ENCODE assay signal across 25 mouse cellular contexts in the genomic region with DNA sequence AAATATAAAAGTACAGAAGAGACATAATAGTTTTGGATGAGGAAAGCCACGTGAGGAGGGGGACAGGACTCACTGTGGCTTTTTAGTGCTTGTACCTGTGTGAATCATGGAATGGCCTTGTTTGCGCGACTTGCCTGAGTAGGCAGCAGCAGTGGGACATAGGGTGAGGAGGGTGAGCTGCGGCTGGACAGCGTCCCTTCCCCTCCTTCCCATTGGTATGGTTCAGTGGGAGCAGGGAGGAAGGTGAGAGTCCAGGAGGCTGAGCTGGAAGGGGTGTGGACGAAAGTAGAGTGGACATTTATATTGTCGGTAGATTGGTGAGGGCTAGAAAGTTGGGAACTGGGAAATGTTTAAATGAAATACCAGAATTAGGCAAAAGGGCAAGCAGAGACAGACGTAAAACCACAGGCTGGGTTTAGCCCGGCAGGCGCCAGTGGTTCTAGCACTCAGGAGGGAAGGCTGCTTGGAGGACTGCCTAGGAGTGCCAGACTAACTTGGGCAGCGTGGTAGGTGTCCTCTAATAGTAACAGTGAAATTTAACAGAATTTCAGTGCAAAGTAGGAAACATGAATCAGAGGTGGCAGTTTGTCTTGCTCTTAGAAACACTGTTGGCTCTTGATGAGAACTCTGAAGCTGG. TPM values are rescaled to one million over a fixed set of nuclear protein-coding genes. Genes with fewer than 3 reads are reported as not detected.
DNase-seq lines count a peak whose midpoint lies in the region; ATAC-seq and TF ChIP-seq lines count a peak whose summit lies in the region.
"Had no signal": no experiment of that assay in that cellular context is flagged by ENCODE, and none has a peak within 500 bp of the region (broad histone marks: within the 10 kb centered on the region; RNA-seq: fewer than 3 reads in every experiment).

No protein-coding gene starts in this region.

- H3K27me3 ChIP-seq in kidney, adult 2 months (replicated peaks; ENCODE audit: control insufficient read depth, insufficient read depth, low read length), result no peaks in the 10 kb centered on the region
- H3K27me3 ChIP-seq in kidney, embryonic 16.5 days (ENCODE audit: insufficient read depth, low read length), result no peaks in the 10 kb centered on the region
- H3K27me3 ChIP-seq: embryonic facial prominence, embryonic 13.5 days; forebrain, embryonic 12.5 days; hindbrain, embryonic 12.5 days; limb, embryonic 13.5 days; liver, embryonic 15.5 days; neural tube, embryonic 13.5 days had no signal

- H3K36me3 ChIP-seq in kidney, adult 2 months (ENCODE audit: control insufficient read depth, insufficient read depth, low read length), result no peaks in the 10 kb centered on the region; the same call in 1 of the 2 replicates
- peaks cover 15% of the 10 kb centered on the region; the same call in 1 of the 2 replicates for H3K36me3 ChIP-seq in kidney, embryonic 16.5 days (ENCODE audit: insufficient read depth, low read length)

- intact Hi-C loops in gastrocnemius, adult 2 months (cut with DNase I), result no loop called here

- ATAC-seq in kidney, embryonic 16.5 days (ENCODE audit: low FRiP score, low TSS enrichment), result no peak
- ATAC-seq: midbrain, embryonic 16.5 days had no signal

- no peaks in the 10 kb centered on the region for H3K9me3 ChIP-seq in kidney, embryonic 16.5 days (ENCODE audit: low read length)
- H3K9me3 ChIP-seq: embryonic facial prominence, embryonic 13.5 days; forebrain, embryonic 12.5 days; hindbrain, embryonic 12.5 days; limb, embryonic 13.5 days; liver, embryonic 15.5 days; midbrain, embryonic 10.5 days; neural tube, embryonic 13.5 days had no signal

- no peak overlapping the region for H3K4me3 ChIP-seq in gastrocnemius, adult 2 months
- no peak overlapping the region for H3K4me3 ChIP-seq in kidney, adult 2 months (ENCODE audit: insufficient read depth, low read depth, low read length)
- H3K4me3 ChIP-seq in kidney, embryonic 16.5 days (ENCODE audit: low read length), result no peak overlapping the region
- H3K4me3 ChIP-seq: embryonic facial prominence, embryonic 13.5 days; erythroblast, embryonic 14.5 days; forebrain, embryonic 12.5 days; hindbrain, embryonic 12.5 days; limb, embryonic 13.5 days; liver, embryonic 15.5 days; midbrain, embryonic 10.5 days; myocyte; neural tube, embryonic 13.5 days had no signal

- no peak for DNase-seq in gastrocnemius, adult 2 months
- no peak for DNase-seq in gastrocnemius, postnatal 25 days
- peak; percentile 10 for DNase-seq in kidney, adult 2 months
- DNase-seq in right cerebral cortex, postnatal 25 days, result peak; percentile 14
- no peak for DNase-seq in right cerebral cortex, postnatal 10 days (ENCODE audit: low spot score in 2 of 2)
- no peak for DNase-seq in layer of hippocampus, adult 9-11 months
- DNase-seq: cerebellum, adult 2 months; cerebellum, postnatal 36 days; embryo, embryonic 11 days; kidney, adult 18-20 months; lung, postnatal 4 days; retina, postnatal 1 day; right cerebral cortex, postnatal 4 days; thymus, postnatal 25 days had no signal

- H3K4me1 ChIP-seq in kidney, adult 2 months (ENCODE audit: control insufficient read depth, insufficient read depth, low read length), result peaks cover 13% of the 10 kb centered on the region; the same call in 1 of the 2 replicates
- no peaks in the 10 kb centered on the region for H3K4me1 ChIP-seq in kidney, embryonic 16.5 days (ENCODE audit: insufficient read depth, low read length)
- H3K4me1 ChIP-seq: embryonic facial prominence, embryonic 13.5 days; forebrain, embryonic 12.5 days; hindbrain, embryonic 12.5 days; limb, embryonic 13.5 days; midbrain, embryonic 10.5 days; neural tube, embryonic 13.5 days had no signal

- TF ChIP-seq CTCF in gastrocnemius, adult 2 months (IDR thresholded peaks at IDR 0.05), result no peak
- no peak for TF ChIP-seq CTCF in kidney, adult 2 months (conservative IDR thresholded peaks at IDR 0.05; ENCODE audit: insufficient read depth, insufficient read length, low read depth, low read length)

- H3K27ac ChIP-seq in gastrocnemius, adult 2 months, result 0 out of 2 replicates have a peak overlapping the region, but pooled peaks have one; percentile 1
- no peak overlapping the region for H3K27ac ChIP-seq in kidney, adult 2 months (ENCODE audit: insufficient read depth, low read depth, low read length)
- no peak overlapping the region for H3K27ac ChIP-seq in kidney, embryonic 16.5 days (ENCODE audit: low read length)
- H3K27ac ChIP-seq: embryonic facial prominence, embryonic 13.5 days; forebrain, embryonic 12.5 days; hindbrain, embryonic 12.5 days; limb, embryonic 13.5 days; liver, embryonic 15.5 days; midbrain, embryonic 10.5 days; neural tube, embryonic 13.5 days had no signal

- 44% methylated on average over 11 of the region's 11 CpGs for WGBS in kidney, adult 2 months
- WGBS in kidney, embryonic 16.5 days, result 80% methylated on average over 11 of the region's 11 CpGs

- H3K4me2 ChIP-seq in kidney, embryonic 16.5 days (replicated peaks; ENCODE audit: low read depth, low read length), result no peak overlapping the region
- H3K4me2 ChIP-seq: embryonic facial prominence, embryonic 13.5 days; forebrain, embryonic 12.5 days; hindbrain, embryonic 12.5 days; limb, embryonic 13.5 days; liver, embryonic 15.5 days; neural tube, embryonic 13.5 days had no signal

- TF ChIP-seq POLR2A in kidney, adult 2 months (IDR thresholded peaks at IDR 0.05; ENCODE audit: low read depth, low read length), result no peak

- no peak overlapping the region for H3K9ac ChIP-seq in kidney, embryonic 16.5 days (replicated peaks; ENCODE audit: low read length)
- H3K9ac ChIP-seq: embryonic facial prominence, embryonic 13.5 days; forebrain, embryonic 12.5 days; hindbrain, embryonic 12.5 days; limb, embryonic 13.5 days; liver, embryonic 15.5 days; neural tube, embryonic 13.5 days had no signal

RNA-seq across cellular contexts. Expression of gene Rhot1, which starts 10.0 kb away (rescaled TPM):
- 10 to 100 TPM; 43.6 to 45.3 TPM for total RNA-seq in gastrocnemius, adult 2 months (2021)
- 10 to 100 TPM; 37.8 to 40.5 TPM for total RNA-seq in gastrocnemius, postnatal 25 days (2021)
- polyA plus RNA-seq in kidney, adult 2 months (2012; rRNA removed), result 13.7 and 18.3 TPM in 2 replicates
- polyA plus RNA-seq in kidney, embryonic 16.5 days (2015; fragmentation: Nextera tagmentation; extraction: Ambion mirVana), result 57.6 and 60.4 TPM in 2 replicates

RNA-seq across cellular contexts. Expression of gene Rnf135, which starts 35.1 kb away (rescaled TPM):
- total RNA-seq in gastrocnemius, adult 2 months (2021), result 1 to 10 TPM; 2.2 to 2.4 TPM
- 1 to 10 TPM; 1.7 to 3.5 TPM for total RNA-seq in gastrocnemius, postnatal 25 days (2021)
- polyA plus RNA-seq in kidney, adult 2 months (2012; rRNA removed), result 7.0 and 7.6 TPM in 2 replicates
- polyA plus RNA-seq in kidney, embryonic 16.5 days (2015; fragmentation: Nextera tagmentation; extraction: Ambion mirVana), result 12.9 and 14.0 TPM in 2 replicates

Comparison
In these comparisons a context has a peak if more than half of its experiments do, and no peak if none do; other contexts are left out.
1. DNase-seq: peak in kidney, adult 2 months (single experiment) and right cerebral cortex, postnatal 25 days (single experiment); none in gastrocnemius, adult 2 months (single experiment), gastrocnemius, postnatal 25 days (single experiment), right cerebral cortex, postnatal 10 days (0 of 2) and layer of hippocampus, adult 9-11 months (single experiment).